Mouse (Mus musculus) common myeloid progenitor, adult 5-6 weeks (primary cell): Measurements from ENCODE around the gene Sorcs1. TPM values are rescaled to one million over a fixed set of nuclear protein-coding genes. Genes with fewer than 3 reads are reported as not detected.

Experiments used
- ATAC-seq: replicated peaks from 2 replicates; pipeline ENCODE4 v1.8.0; 2016; ENCODE audit warnings: low read depth, mild to moderate bottlenecking, moderate TSS enrichment, inconsistent platforms; ENCODE audit not compliant: poor library complexity, severe bottlenecking
- total RNA-seq: library from RNA; stranded (forward); fragments of 200-1000, 187-1606 nt; gene quantifications from 2 replicates; pipeline ENCODE4 v1.2.3, GENCODE M21; 2017

Gene Sorcs1
- total RNA-seq, 1 experiment from 2014 or later, result not detected

DNA sequence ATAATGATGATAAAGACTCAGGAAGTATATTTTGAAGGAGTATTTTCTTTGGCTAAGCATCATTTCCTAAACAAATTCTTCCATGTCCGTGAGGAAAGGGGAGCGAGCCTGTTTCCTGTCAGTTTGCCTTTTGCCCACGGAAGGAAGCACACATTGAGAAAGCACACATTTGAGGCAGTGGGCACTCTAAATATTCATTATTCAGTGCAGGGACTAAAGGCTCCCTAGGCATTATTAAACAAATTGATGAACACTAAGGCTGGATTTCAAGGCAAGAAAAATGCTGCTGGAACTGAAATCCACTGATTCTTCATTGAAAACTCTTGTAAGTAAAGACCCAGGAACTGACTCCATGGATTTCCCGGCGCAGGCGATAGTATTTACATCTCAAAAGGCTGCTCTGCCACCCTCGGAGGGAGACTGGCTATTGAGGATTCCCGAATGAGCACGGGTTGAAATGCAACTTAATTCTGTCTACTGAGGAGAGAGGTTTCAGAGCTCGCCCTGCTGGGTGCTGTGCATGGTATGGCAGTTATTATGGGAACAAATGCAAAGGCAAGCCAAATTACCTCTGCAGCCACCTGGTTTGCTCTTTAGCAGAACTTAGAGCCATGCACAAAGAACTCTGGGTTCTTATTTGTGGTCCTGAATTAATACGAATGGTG, 238.1 kb downstream of the Sorcs1 start:
- no peak for ATAC-seq

DNA sequence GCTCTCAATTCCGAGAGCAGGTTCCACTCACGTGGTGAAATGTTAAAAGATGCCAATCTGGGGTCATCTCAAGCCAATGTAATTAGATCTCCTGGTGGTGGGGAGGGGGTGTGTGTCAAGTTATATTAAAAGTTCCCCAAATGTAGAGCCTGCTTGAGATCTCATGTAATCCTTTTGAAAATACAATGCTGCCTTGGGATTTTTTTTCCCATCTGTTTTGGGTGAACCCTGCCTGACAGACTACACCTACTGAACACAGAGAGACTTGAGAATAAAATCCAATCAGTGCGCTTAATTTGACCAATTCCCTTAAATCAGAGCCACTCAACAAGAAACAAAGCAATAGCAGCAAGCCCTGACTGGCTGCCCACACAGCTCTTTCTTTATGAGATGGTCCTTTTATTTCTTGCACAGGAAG, 239.0 kb downstream of the Sorcs1 start:
- no peak for ATAC-seq

DNA sequence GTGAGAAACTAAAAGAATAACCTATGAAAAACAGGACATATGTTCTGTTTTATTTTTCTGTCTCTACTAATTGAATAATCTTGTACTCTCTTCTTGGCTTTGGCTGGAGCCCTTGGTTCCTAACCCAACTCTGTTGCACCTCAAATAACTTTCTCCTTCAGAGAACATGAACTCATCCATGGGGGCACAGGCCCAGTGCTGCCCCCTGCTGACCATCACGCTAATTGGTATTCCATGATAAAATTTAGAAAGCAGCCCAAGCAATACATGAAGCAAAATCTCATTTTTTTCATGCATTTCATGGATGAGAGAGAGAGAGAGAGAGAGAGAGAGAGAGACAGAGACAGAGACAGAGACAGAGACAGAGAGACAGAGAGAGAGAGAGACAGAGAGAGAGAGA, 255.5 kb downstream of the Sorcs1 start:
- ATAC-seq, result no peak

DNA sequence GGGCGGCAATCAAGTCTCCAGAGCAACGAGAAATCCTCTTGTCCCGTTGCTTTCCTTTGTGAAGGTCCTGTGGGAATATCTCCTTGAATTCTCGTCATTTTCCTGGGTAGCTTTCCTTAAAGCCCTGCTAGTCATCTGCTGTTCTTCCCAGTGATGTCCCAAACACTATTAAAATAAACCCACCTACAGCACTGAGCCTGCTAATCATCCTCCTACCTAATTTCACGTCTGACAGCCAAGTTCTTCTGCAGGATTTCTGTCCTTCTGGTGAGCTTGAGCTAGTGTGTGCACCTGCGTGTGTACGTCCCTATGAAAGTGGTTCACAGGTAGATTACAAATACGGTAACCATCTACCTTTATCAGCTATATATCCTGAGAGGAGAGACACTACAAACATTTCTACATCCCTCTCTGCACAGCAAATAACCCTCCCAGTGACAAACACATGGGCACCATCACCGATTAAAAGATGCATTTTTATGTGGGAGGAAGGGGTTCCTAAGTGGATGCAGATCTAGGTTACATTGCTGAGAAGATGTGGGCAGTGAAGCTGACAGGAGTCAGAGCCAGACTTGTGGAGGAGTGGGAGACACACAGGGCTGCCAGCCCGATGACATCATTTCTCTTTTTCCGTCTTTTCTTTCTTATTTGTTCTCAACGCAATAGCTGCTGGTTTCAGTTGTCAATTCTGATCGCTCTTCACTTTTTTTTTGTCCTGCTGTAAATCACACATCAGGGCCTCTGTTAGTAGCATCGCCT, 259.3 kb downstream of the Sorcs1 start:
- no peak for ATAC-seq

DNA sequence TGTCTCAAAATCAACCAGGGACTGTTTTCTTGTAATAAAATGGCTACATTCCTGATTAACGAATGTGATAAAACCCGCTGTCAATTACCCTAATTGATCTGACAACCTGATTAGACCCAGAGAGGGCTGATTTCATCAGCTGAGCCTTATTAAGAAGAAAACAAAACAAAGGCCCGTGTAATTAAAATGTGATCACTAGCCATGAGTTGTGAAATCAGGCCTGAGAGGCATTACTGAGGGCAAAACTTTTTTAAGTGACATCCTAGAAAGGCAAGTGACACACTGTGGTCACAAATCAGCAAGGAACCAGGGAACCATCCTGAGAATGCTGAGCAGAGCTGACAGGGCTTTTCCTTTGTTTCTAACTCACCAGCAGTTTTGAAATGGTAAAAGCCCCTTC, 267.9 kb downstream of the Sorcs1 start:
- ATAC-seq, result no peak

DNA sequence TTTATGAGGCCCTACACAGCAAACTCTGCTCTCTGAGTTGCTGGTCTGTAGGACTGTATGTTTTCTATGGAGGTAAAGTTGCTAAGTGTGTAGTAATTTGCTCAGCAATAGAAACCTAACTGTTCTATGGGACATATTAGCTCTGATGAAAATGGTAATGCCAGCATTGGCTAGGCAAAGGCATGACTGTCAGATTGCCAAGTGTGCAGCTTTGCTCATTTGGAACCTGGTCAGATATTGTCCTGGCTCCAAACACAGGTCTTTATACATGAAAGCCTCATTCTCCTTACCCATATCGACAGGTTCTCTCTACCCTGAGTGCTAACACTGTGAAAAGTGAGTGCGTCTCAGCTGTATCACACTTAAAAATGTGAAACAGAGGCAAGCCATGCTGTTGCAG, 280.1 kb downstream of the Sorcs1 start:
- no peak for ATAC-seq

DNA sequence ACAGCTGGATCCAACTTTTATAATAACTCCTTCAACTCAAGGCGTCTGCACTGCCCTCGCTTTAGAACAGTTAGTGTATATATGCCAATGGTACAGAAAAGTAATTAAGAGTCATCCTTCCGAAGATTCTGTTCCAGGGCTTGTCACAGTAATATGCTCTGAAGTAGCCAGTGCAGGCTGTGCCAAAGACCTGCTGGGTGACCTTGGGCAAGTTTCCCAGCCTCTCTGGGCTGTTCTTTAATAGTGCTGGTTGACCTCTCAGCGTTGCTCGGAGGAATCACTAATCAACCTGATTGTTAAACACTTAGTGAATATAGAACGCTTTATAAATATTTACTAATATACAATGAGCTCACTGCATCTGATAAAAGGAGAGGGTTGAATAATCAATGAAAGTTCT, 282.7 kb downstream of the Sorcs1 start:
- ATAC-seq, result no peak

DNA sequence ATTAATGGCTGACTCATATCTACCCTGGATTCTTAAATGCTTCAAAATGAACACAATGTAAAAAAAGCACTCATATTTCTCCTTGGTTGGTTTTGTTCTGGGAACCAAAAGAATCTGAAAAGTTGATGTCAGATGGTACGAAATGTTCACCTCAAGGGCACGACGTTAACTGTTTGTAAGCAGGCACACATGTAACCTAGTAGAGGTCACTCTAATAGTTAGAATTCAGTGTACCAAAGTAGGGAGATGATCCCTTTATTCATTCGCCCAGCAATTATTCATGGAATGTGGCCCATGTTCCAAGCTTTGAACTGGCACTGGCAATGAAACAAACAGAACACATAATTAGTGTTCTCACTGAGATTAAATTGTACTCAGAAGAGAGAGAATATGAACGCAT, 284.3 kb downstream of the Sorcs1 start:
- ATAC-seq, result no peak

DNA sequence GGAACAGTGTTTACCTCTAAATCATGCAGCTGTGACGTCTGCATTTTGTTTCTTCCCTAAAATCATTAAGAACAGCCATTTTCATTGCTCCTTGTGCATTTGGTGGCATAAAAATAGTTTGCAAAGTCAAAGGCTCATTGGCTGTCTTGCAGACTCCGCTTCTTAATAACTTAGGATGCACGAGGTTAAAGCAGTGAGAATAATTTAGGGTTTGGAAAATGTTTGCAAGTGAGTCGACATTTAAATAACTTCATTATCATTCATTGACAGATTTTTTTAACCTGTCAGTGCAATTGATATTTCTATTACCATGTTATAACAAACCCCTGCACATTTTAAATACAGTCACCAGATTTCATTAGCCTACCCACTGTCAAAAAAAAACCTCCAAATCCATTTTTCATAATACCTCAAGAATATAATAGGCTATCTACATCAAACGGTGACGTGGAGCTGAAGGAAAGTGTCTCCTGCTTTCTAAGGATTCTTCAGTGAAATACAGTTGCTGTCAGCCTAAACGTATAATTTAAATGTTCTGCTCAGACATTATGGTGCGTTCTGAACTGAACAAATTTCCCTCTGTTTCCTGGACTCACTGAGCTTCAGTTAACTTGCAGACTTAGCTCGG, 288.4 kb downstream of the Sorcs1 start:
- no peak for ATAC-seq

DNA sequence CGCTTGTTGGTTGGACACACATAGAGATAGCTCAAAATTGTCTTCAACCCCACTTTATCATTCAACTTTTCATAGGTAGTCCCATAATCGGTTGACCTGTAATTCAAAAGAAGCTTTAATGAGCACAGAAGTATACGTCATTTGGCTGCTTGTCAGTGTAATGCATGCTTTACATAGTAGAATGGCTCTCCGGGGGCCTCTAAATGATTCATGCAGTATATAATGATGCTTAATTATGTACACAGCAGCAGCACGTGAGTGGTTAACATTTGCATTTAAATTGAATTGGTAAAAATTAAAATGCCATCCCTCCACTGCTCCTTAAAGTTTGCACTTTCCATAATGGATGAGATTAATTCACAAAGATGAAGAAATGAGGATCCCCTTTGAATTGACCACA, 299.5 kb downstream of the Sorcs1 start:
- ATAC-seq, result no peak

DNA sequence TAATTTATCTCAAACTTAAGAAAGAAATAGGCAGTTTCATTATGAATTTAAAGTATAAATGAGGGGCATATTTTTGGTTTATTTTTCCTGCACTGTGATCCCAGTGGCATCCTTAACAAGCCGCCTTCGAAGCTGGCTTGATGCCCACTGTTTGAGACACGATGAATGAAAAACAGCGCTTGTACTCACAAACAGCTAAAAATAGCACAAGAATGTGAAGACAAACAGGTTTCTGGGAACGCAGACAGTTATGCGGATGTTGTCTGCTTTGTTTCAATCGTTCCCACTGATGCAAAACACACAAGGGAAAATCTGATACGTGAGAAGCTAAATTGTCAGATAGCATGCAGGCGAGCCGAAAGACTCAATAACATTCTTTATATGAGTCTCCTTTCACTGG, 303.7 kb downstream of the Sorcs1 start:
- ATAC-seq, result no peak

DNA sequence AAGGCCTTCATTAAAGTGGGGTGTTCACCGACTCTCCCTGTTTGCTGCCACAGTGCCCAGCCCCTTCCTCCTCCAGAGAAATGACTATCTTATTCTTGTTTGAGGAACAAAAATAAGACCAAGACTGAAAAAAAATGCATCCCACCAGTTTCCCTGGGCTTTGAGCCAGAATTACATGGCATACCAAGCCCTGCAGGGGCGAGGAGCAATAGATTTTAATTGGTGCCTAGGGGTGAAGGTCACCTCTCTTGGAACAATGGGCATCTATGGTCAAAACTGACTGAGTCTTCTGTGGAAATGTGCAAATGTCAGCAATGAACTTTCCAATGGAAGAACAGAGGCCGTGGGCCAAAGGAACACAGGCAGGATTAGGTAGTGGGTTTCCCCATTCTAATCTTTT, 312.0 kb downstream of the Sorcs1 start:
- no peak for ATAC-seq

DNA sequence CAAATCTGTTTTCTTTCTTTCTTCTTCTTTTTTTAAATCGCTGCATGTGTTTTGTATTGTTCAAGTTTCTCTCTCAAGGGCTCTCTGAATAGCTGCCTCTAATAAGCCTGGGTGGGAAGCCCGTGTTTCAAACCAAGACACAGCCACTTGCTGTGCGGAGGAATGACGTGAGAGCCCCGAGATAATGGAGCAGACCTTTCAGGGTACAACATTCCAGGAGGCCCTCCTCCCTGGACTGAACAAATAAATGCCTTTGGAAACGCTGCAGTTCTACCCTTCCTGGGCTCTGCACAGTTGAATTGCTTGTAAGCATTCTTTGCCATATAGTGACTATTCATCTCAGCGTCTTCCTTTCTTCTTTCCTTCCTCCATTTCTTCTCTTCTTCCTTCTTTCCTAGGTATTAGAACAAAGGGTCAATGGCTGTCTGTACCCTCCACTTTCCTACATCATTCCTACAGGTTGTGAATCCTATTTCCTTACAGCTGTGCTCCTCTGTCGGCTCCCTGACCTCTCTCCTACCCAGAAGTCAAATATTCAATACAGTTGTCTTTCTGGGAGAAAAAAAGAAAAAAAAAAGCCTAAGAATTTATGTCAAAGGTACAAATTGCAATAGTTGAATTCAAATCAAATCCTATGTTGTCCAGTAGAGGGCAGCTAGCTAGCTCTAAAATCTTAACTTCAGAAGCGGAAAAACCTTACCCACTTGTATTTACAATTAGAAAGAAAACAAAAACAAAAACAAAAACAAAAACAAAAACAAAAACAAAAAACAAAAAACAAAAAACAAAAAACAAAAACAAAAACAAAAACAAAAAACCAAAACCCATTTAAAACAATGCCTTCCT, 315.6 kb downstream of the Sorcs1 start:
- no peak for ATAC-seq

DNA sequence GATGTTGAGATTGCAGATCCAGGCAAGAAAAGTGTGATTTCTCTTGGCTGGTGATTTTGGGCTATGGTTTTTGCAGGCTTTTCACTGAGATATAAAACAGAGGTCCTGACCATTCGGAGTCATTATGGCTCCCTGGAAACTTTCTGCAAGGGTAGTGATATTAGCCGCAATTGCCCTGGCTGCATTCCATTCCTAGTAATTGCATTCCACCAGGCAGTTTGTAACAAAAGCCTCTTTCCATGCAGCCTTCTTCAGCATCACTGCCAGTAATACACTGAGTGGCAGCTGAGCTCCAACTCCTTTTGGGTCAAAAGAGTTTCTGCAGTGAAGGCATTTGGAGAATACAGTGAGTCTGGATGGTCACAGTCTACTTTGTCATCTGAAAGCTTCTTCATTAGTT, 319.9 kb downstream of the Sorcs1 start:
- no peak for ATAC-seq

DNA sequence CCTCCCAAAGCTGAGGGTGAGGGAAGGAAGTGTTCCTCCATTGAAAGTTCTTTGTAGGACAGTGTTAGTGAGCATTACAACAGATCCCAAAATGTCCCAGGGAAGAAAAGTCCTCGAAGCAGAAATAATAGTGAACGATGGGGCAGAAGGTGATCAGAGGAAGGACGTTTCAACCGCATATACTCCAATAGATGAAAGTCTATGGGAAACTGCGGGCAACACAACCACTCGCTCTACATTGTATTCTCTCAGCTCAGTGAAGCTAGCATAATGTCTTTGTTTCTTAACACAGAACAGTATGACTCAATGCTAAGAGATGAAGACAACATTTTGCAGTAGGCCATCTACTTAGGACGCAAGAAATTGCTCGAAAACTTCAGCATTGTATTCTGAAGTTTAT, 339.2 kb downstream of the Sorcs1 start:
- ATAC-seq, result no peak

DNA sequence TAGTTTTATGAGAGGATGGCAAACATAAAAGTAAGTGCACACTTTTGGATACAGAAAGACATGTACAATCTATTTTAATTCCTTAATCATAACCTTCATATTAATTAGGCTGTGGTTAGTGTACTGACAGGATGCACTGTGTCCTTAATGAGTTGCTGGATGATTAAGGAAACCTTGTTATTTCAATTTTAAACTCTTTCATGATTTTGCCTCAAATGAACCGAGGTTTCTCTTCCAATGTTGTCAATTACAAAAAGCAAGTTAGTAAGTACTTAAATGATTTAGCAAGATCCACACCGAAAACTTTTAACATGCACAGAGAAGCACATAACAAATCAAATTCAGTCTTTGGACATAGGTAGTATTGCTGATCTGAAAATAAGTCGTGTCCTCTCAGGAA, 341.7 kb downstream of the Sorcs1 start:
- ATAC-seq, result no peak

DNA sequence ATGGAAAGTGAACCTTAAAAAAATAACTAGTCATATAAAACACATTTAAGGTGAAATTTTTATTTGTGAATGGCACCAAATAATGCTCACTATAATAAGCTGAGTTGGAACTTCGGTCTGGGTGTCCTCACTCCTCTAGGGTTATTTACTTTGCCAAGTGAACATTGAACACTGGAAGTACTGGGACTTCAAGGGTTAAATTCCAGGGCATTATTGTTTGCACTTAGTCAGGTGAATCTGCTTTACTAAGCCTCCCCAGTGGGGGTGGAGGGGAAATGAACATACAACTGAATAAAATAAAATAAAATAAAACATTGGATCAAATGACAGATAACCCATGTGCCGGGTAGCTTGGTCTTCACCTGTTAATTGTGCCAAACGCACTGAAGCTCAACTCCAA, 347.3 kb downstream of the Sorcs1 start:
- ATAC-seq, result no peak

DNA sequence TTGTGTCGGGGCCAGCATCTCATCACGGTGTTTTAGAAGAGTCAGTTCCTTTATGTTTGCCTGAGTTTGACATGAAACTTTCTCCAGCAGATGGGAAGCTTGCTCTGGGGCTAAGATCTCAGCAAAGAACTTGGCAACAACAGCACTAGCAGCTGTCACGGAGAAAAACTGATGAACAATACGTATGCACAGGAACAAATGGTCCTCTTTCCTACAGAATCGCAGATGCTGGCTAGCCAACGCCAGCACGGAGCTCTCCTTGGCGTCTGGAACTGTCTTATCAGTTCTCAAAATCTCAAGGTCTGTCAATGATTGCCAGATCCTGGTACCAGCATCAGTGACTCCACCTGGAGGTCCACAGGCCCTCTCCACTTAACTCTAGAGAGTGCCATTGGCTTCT, 350.6 kb downstream of the Sorcs1 start:
- ATAC-seq, result no peak

DNA sequence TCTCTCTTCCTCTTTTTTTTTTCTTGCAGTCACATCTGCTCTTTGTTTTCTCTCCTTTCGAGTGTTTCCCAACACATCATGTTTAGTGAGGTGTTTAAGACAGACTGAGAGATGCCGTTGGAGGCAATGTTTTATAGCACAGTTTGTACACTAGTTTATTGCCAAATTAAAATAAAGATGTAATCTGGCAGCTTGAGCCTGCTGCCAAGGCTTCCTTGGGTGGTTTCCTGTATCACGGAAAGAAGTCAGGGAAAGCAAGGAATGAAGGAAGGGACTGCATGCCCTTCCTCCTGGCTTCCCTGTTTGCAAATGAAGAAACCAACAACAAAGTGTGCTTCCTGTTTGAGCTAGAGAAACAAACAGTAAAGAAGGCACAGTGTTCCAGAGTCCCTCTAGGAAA, 352.3 kb downstream of the Sorcs1 start:
- no peak for ATAC-seq

DNA sequence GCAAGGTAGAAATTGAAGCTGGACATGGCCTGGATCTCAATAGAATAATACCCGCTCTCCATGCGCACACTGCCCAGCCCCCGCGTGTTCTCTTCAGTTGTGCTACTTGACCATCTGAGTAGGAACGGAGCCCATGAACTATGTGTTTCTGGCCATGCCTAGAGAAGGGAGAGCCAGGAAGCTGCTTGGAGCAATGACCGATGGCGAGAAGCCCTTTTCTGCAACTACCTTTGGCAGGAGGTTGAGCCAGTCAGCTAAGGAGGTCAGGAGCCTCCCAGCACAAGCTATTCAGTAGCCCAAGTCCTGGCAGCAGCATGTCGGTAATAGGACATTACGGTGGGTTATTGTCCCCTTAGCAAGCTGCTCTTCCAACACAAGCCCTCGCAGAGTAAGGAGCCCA, 352.8 kb downstream of the Sorcs1 start:
- no peak for ATAC-seq

DNA sequence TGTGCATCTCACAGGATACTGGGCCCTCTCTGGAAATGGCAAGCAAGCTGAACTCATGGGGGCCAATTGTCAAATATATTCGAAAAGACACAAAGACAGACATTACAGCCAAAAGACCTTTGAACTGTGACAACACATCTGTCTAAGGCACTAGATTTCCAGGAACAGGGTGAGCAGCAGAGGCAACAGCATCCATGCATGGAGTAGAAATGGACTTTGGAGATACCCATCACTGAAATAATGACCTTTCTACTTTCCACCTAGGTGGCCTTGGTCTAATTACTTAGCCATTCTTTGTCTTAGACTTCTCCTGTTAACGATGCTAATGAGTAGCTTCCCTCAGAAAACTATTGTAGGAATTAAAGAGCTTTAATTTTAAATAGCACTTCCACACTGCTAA, 371.4 kb downstream of the Sorcs1 start:
- ATAC-seq, result no peak
